Mouse (Mus musculus) adrenal gland, postnatal 10 days (tissue): ENCODE results near the gene Pde4dip. TPM values are rescaled to one million over a fixed set of nuclear protein-coding genes. Genes with fewer than 3 reads are reported as not detected.

Source experiments
- DNase-seq: peaks from one replicate; pipeline ENCODE4 v3.0.0; 2021; ENCODE audit warnings: mixed read lengths
- long read RNA-seq, 2 experiments: library from polyadenylated mRNA; stranded (forward); transcript quantifications; one replicate each; pipeline ENCODE4 v2.0.0; 2021
- total RNA-seq, 2 experiments: library from RNA; stranded (reverse); gene quantifications; 2 replicates each; pipeline ENCODE4 v1.2.3; 2021

Pde4dip gene
- total RNA-seq, result 100 to 1,000 TPM in 1 of 2 experiments, 10 to 100 TPM in 1; 79.3 to 173 TPM
- long read RNA-seq, experiment 1, full-length matches to known transcripts, result 2 of 40 reads
- long read RNA-seq, experiment 1, partial matches to known transcripts, result 27 of 40 reads
- long read RNA-seq, experiment 1, other reads (novel, unspliced or antisense), result 11 of 40 reads
- long read RNA-seq, experiment 2, full-length matches to known transcripts, result 2 of 51 reads
- long read RNA-seq, experiment 2, partial matches to known transcripts, result 37 of 51 reads
- long read RNA-seq, experiment 2, other reads (novel, unspliced or antisense), result 12 of 51 reads

GRCm38 (mm10) chr3:97888168-97888901 lies at the start of gene Pde4dip:
Gene Pde4dip, minus strand, starts transcription at chr3:97888707.
- DNase-seq, result peak; percentile 30

- DNase-seq, result no peak
Measured at GRCm38 (mm10) chr3:97937945-97938266, 49.4 kb upstream of the Pde4dip start.

- DNase-seq, result no peak
Measured at GRCm38 (mm10) chr3:97937068-97937944, 48.8 kb upstream of the Pde4dip start.

- no peak for DNase-seq
Measured at GRCm38 (mm10) chr3:97934331-97935300, 46.1 kb upstream of the Pde4dip start.

- no peak for DNase-seq
Measured at GRCm38 (mm10) chr3:97933811-97934210, 45.3 kb upstream of the Pde4dip start.

- DNase-seq, result no peak
Measured at GRCm38 (mm10) chr3:97933251-97933650, 44.7 kb upstream of the Pde4dip start.

GRCm38 (mm10) chr3:97932771-97933170 lies 44.3 kb upstream of the Pde4dip start:
- DNase-seq, result no peak

GRCm38 (mm10) chr3:97932131-97932530 lies 43.6 kb upstream of the Pde4dip start:
- DNase-seq, result peak; percentile 20

- DNase-seq, result no peak
Measured at GRCm38 (mm10) chr3:97931310-97931885, 42.9 kb upstream of the Pde4dip start.

- no peak for DNase-seq
Measured at GRCm38 (mm10) chr3:97930787-97931158, 42.3 kb upstream of the Pde4dip start.

GRCm38 (mm10) chr3:97930141-97930786 lies 41.8 kb upstream of the Pde4dip start:
- DNase-seq, result no peak

- peak; percentile 87 for DNase-seq
Measured at GRCm38 (mm10) chr3:97928968-97929858, 40.7 kb upstream of the Pde4dip start.

GRCm38 (mm10) chr3:97927322-97927721 lies 38.8 kb upstream of the Pde4dip start:
- DNase-seq, result no peak

GRCm38 (mm10) chr3:97925246-97925645 lies 36.7 kb upstream of the Pde4dip start:
- DNase-seq, result no peak

GRCm38 (mm10) chr3:97918885-97919550 lies 30.5 kb upstream of the Pde4dip start:
- no peak for DNase-seq

- no peak for DNase-seq
Measured at GRCm38 (mm10) chr3:97915081-97915480, 26.6 kb upstream of the Pde4dip start.

- no peak for DNase-seq
Measured at GRCm38 (mm10) chr3:97911093-97911492, 22.6 kb upstream of the Pde4dip start.

GRCm38 (mm10) chr3:97909737-97910136 lies 21.2 kb upstream of the Pde4dip start:
- no peak for DNase-seq

- no peak for DNase-seq
Measured at GRCm38 (mm10) chr3:97901586-97901985, 13.1 kb upstream of the Pde4dip start.
